Mouse (Mus musculus) embryonic facial prominence, embryonic 14.5 days (tissue): ENCODE data around the gene Arhgdia. TPM values are rescaled to one million over a fixed set of nuclear protein-coding genes. Genes with fewer than 3 reads are reported as not detected.

Source experiments
- ATAC-seq: fragments of 200-750 bp; cut with Nextera tagmentation; 2 replicates; pipeline ENCODE4 v1.8.0; 2017; ENCODE audit warnings: low read depth, moderate number of reproducible peaks, moderate TSS enrichment
- DNase-seq: peaks from one replicate; pipeline ENCODE4 v3.0.0-alpha.2; 2015; ENCODE audit warnings: low spot score
- H3K27ac ChIP-seq: fragments of 300-500 bp; sonication (generic); replicated peaks from 2 replicates; pipeline ENCODE4 v1.5.1; 2014; ENCODE audit warnings: low read depth, mild to moderate bottlenecking, low read length, moderate library complexity
- H3K27me3 ChIP-seq: fragments of 300-500 bp; sonication (generic); replicated peaks from 2 replicates; pipeline ENCODE4 v1.6.1; 2014; ENCODE audit warnings: low read length; ENCODE audit not compliant: control insufficient read depth, insufficient read depth
- H3K36me3 ChIP-seq: fragments of 300-500 bp; sonication (generic); 2 replicates; pipeline ENCODE4 v1.6.1; 2014; ENCODE audit warnings: low read length, mixed read lengths; ENCODE audit not compliant: control insufficient read depth, insufficient read depth
- H3K4me1 ChIP-seq: fragments of 300-500 bp; sonication (generic); 2 replicates; pipeline ENCODE4 v1.6.1; 2014; ENCODE audit warnings: antibody characterized with exemption, low read length; ENCODE audit not compliant: control insufficient read depth, insufficient read depth
- H3K4me2 ChIP-seq: fragments of 300-500 bp; sonication (generic); 2 replicates; pipeline ENCODE4 v1.6.1; 2014; ENCODE audit warnings: low read depth, mild to moderate bottlenecking, low read length, moderate library complexity, mixed read lengths
- H3K4me3 ChIP-seq: fragments of 300-500 bp; sonication (generic); 2 replicates; pipeline ENCODE4 v1.5.1; 2014; ENCODE audit warnings: low read depth, mild to moderate bottlenecking, low read length
- H3K9ac ChIP-seq: fragments of 300-500 bp; sonication (generic); 2 replicates; pipeline ENCODE4 v1.6.1; 2014; ENCODE audit warnings: low read depth, mild to moderate bottlenecking, low read length, moderate library complexity, mixed read lengths
- H3K9me3 ChIP-seq: fragments of 300-500 bp; sonication (generic); 2 replicates; pipeline ENCODE4 v1.6.1; 2016; ENCODE audit warnings: low read length; ENCODE audit not compliant: control insufficient read depth
- WGBS: fragments of 180-500 bp; shearing (Covaris S2); extraction: QIAGEN DNeasy Blood & Tissue Kit; methylation state at CpG from one replicate; pipeline ENCODE4 v1.1.7; 2014; 5-methylcytosine and 5-hydroxymethylcytosine counted together
- polyA plus RNA-seq: library from polyadenylated mRNA; unstranded; fragments of >200 nt; fragmentation: Nextera tagmentation; extraction: Ambion mirVana; gene quantifications from 2 replicates; pipeline ENCODE4 v1.2.1, GENCODE M21; 2014

Arhgdia gene
- polyA plus RNA-seq, 1 experiment from 2014 or later = 558 TPM

GRCm38 (mm10) chr11:120625152-120625775 lies 43.8 kb upstream of the Arhgdia start, which contains the start of gene Sirt7:
Gene Sirt7, minus strand, starts transcription at chr11:120625240.
- Histone ChIP-seq H3K9me3 (no peaks in the 10 kb centered on the region), H3K27ac (peak within 1 kb of the TSS; percentile 57), H3K36me3 (peaks cover 55% of the 10 kb centered on the region), H3K4me3 (peak within 1 kb of the TSS; percentile 90), H3K4me1 (peaks cover 9% of the 10 kb centered on the region), H3K27me3 (no peaks in the 10 kb centered on the region), H3K9ac (peak within 1 kb of the TSS; percentile 77), H3K4me2 (peak within 1 kb of the TSS; percentile 88)
- DNase-seq (no peak), ATAC-seq (peak; percentile 34; the same call in 1 of the 2 replicates)
- 18% methylated on average over 5 of the region's 5 CpGs for WGBS

GRCm38 (mm10) chr11:120624680-120625111 lies 43.3 kb upstream of the Arhgdia start:
- Histone ChIP-seq H3K4me2 (peak overlapping the region; percentile 88), H3K9me3 (no peaks in the 10 kb centered on the region), H3K4me1 (peaks cover 4% of the 10 kb centered on the region; the same call in 1 of the 2 replicates), H3K4me3 (peak overlapping the region; percentile 90), H3K36me3 (peaks cover 60% of the 10 kb centered on the region), H3K9ac (peak overlapping the region; percentile 77), H3K27me3 (no peaks in the 10 kb centered on the region), H3K27ac (peak overlapping the region; percentile 57; the same call in 1 of the 2 replicates)
- DNase-seq (peak; percentile 94), ATAC-seq (peak; percentile 92)
- 0% methylated on average over 23 of the region's 53 CpGs for WGBS

- peaks cover 58% of the 10 kb centered on the region for H3K36me3 ChIP-seq
- H3K27me3 ChIP-seq = no peaks in the 10 kb centered on the region
- 13% methylated on average over 30 of the region's 30 CpGs for WGBS
- peak overlapping the region; percentile 90 for H3K4me3 ChIP-seq
- peak overlapping the region; percentile 77 for H3K9ac ChIP-seq
- H3K27ac ChIP-seq = peak overlapping the region; percentile 25; the same call in 1 of the 2 replicates
- ATAC-seq (peak; percentile 77), DNase-seq (peak; percentile 72)
- peak overlapping the region; percentile 88 for H3K4me2 ChIP-seq
- H3K4me1 ChIP-seq = peaks cover 4% of the 10 kb centered on the region; the same call in 1 of the 2 replicates
- no peaks in the 10 kb centered on the region for H3K9me3 ChIP-seq
Measured at GRCm38 (mm10) chr11:120623961-120624679, 42.7 kb upstream of the Arhgdia start.

- Histone ChIP-seq H3K27ac (no peak overlapping the region), H3K4me1 (peaks cover 4% of the 10 kb centered on the region; the same call in 1 of the 2 replicates), H3K9me3 (no peaks in the 10 kb centered on the region), H3K36me3 (peaks cover 59% of the 10 kb centered on the region), H3K27me3 (no peaks in the 10 kb centered on the region), H3K4me2 (no peak overlapping the region), H3K9ac (no peak overlapping the region), H3K4me3 (no peak overlapping the region)
- WGBS = 89% methylated on average over 6 of the region's 6 CpGs
- DNase-seq = no peak
- ATAC-seq = no peak
Measured at GRCm38 (mm10) chr11:120622805-120623204, 41.4 kb upstream of the Arhgdia start.

GRCm38 (mm10) chr11:120620195-120620594 lies 38.8 kb upstream of the Arhgdia start:
- H3K4me3 ChIP-seq = no peak overlapping the region
- H3K4me1 ChIP-seq = peaks cover 10% of the 10 kb centered on the region
- DNase-seq = no peak
- H3K36me3 ChIP-seq = peaks cover 50% of the 10 kb centered on the region
- ATAC-seq = no peak
- H3K9me3 ChIP-seq = no peaks in the 10 kb centered on the region
- H3K27me3 ChIP-seq = no peaks in the 10 kb centered on the region
- no peak overlapping the region for H3K9ac ChIP-seq
- no peak overlapping the region for H3K27ac ChIP-seq
- WGBS = 92% methylated on average over 14 of the region's 14 CpGs
- no peak overlapping the region for H3K4me2 ChIP-seq

- Histone ChIP-seq H3K27ac (no peak overlapping the region), H3K4me3 (no peak overlapping the region), H3K36me3 (peaks cover 57% of the 10 kb centered on the region), H3K4me1 (peaks cover 8% of the 10 kb centered on the region), H3K4me2 (no peak overlapping the region), H3K27me3 (no peaks in the 10 kb centered on the region), H3K9me3 (no peaks in the 10 kb centered on the region), H3K9ac (no peak overlapping the region)
- ATAC-seq = no peak
- DNase-seq = no peak
- 93% methylated on average over 25 of the region's 25 CpGs for WGBS
Measured at GRCm38 (mm10) chr11:120618619-120619535, 37.5 kb upstream of the Arhgdia start.

GRCm38 (mm10) chr11:120617519-120618112 lies 36.2 kb upstream of the Arhgdia start, which contains the start of gene Pcyt2:
Gene Pcyt2, minus strand, starts transcription at chr11:120617936.
- ATAC-seq = peak; percentile 95
- Histone ChIP-seq H3K4me3 (peak within 1 kb of the TSS; percentile 88), H3K4me1 (peaks cover 8% of the 10 kb centered on the region), H3K9ac (peak within 1 kb of the TSS; percentile 82), H3K36me3 (peaks cover 62% of the 10 kb centered on the region), H3K27me3 (no peaks in the 10 kb centered on the region), H3K4me2 (peak within 1 kb of the TSS; percentile 85), H3K27ac (peak within 1 kb of the TSS; percentile 61; the same call in 1 of the 2 replicates), H3K9me3 (no peaks in the 10 kb centered on the region)
- DNase-seq = peak; percentile 94
- WGBS = under 1% methylated on average over 43 of the region's 56 CpGs
